Mouse (Mus musculus): ENCODE data around the gene Ppp1r2. TPM values are rescaled to one million over a fixed set of nuclear protein-coding genes. Genes with fewer than 3 reads are reported as not detected.

The Ppp1r2 gene
- polyA plus RNA-seq, 1 experiment = 35.7 TPM

DNA sequence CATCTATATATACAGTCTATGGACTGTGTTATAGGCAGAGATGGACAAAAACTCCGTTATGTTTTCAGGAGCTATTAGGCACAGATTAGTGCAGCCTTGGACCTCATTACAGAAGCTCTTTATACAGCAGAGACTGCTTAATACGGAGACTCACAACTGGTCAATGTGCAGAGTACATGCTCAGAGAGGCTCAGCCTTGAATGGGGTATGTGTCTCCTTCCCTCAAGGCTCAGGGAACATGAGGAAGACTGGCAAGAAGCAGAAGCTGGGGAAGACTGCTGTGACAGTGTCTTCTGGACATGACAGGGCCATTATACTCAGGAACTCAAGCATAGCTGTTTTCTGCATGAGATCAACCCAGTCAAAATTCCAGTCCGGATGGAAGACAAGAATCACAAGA is 19.4 kb downstream of the Ppp1r2 start:
- Histone ChIP-seq H3K4me2 (ENCODE audit: low read depth) (no peak overlapping the region), H3K79me2 (ENCODE audit: control insufficient read depth, insufficient read depth) (no peaks in the 10 kb centered on the region), H3K27me3 (ENCODE audit: control insufficient read depth, insufficient read depth, insufficient read length) (no peaks in the 10 kb centered on the region), H3ac (ENCODE audit: control insufficient read depth, insufficient read length) (no peak overlapping the region), H3K36me3 (ENCODE audit: control insufficient read depth, insufficient read depth) (peaks cover 29% of the 10 kb centered on the region), H3K4me3 (no peak overlapping the region)
- no peak for TF ChIP-seq E2F4 (IDR thresholded peaks at IDR 0.05; ENCODE audit: insufficient read depth)
- no peak for TF ChIP-seq MYOG (IDR thresholded peaks at IDR 0.05; ENCODE audit: control insufficient read depth in 1 of 3, insufficient read depth in 1 of 3, insufficient read length in 2 of 3, low read depth in 2 of 3)
- TF ChIP-seq POLR2A (IDR thresholded peaks at IDR 0.05; ENCODE audit: insufficient read length, low read depth) = no peak
- no peak for TF ChIP-seq MAX (IDR thresholded peaks at IDR 0.05; ENCODE audit: low read depth)
- TF ChIP-seq USF1 (IDR thresholded peaks at IDR 0.05; ENCODE audit: low read depth) = no peak
- no peak for TF ChIP-seq POLR2AphosphoS2 (IDR thresholded peaks at IDR 0.05; ENCODE audit: insufficient read length, low read depth)
- no peak for TF ChIP-seq SRF (IDR thresholded peaks at IDR 0.05; ENCODE audit: control insufficient read depth, insufficient read length, low read depth)
- TF ChIP-seq CEBPB (IDR thresholded peaks at IDR 0.05; ENCODE audit: insufficient read depth, poor library complexity, severe bottlenecking) = no peak
- TF ChIP-seq TCF3 (IDR thresholded peaks at IDR 0.05; ENCODE audit: insufficient read length, low read depth) = no peak
- TF ChIP-seq TCF12 (IDR thresholded peaks at IDR 0.05; ENCODE audit: insufficient read depth, poor library complexity, severe bottlenecking) = no peak
- no peak for TF ChIP-seq REST (IDR thresholded peaks at IDR 0.05; ENCODE audit: insufficient read depth, insufficient read length)
- TF ChIP-seq MYOD1 (IDR thresholded peaks at IDR 0.05; ENCODE audit: control insufficient read depth in 1 of 3, insufficient read length in 2 of 3, low read depth in 2 of 3) = no peak

DNA sequence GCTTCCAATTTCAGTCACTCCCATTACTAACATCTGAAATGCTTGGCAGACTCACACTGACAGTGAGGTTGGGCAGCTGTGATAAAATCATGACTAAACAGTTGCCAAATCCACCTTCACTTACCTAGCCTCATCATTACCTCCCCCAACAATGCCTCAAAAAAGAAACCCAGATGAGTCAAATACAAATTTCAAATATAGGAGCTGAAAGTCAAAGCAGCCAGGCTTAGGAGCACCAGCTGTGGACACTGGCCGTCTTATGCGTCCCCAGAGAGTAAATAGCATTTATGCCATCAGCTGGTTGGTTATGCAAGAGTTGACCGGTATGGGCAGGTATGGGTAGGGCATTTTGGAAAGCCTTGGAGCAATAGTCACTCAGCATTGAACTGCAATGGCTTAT is 25.7 kb downstream of the Ppp1r2 start:
- no peaks in the 10 kb centered on the region for H3K27me3 ChIP-seq (ENCODE audit: control insufficient read depth, insufficient read depth, insufficient read length)
- H3K36me3 ChIP-seq (ENCODE audit: control insufficient read depth, insufficient read depth) = peaks cover 6% of the 10 kb centered on the region
- no peaks in the 10 kb centered on the region for H3K79me2 ChIP-seq (ENCODE audit: control insufficient read depth, insufficient read depth)
- H3K4me2 ChIP-seq (ENCODE audit: low read depth) = no peak overlapping the region
- H3K4me3 ChIP-seq = no peak overlapping the region
- TF ChIP-seq SRF (IDR thresholded peaks at IDR 0.05; ENCODE audit: control insufficient read depth, insufficient read length, low read depth) (no peak), TCF12 (IDR thresholded peaks at IDR 0.05; ENCODE audit: insufficient read depth, poor library complexity, severe bottlenecking) (no peak), REST (IDR thresholded peaks at IDR 0.05; ENCODE audit: insufficient read depth, insufficient read length) (no peak), MYOD1 (IDR thresholded peaks at IDR 0.05; ENCODE audit: control insufficient read depth in 1 of 3, insufficient read length in 2 of 3, low read depth in 2 of 3) (no peak), MAX (IDR thresholded peaks at IDR 0.05; ENCODE audit: low read depth) (no peak), USF1 (IDR thresholded peaks at IDR 0.05; ENCODE audit: low read depth) (no peak), POLR2AphosphoS2 (IDR thresholded peaks at IDR 0.05; ENCODE audit: insufficient read length, low read depth) (no peak), POLR2A (IDR thresholded peaks at IDR 0.05; ENCODE audit: insufficient read length, low read depth) (no peak), MYOG (IDR thresholded peaks at IDR 0.05; ENCODE audit: control insufficient read depth in 1 of 3, insufficient read depth in 1 of 3, insufficient read length in 2 of 3, low read depth in 2 of 3) (no peak), E2F4 (IDR thresholded peaks at IDR 0.05; ENCODE audit: insufficient read depth) (no peak)
- no peak overlapping the region for H3ac ChIP-seq (ENCODE audit: control insufficient read depth, insufficient read length)

DNA sequence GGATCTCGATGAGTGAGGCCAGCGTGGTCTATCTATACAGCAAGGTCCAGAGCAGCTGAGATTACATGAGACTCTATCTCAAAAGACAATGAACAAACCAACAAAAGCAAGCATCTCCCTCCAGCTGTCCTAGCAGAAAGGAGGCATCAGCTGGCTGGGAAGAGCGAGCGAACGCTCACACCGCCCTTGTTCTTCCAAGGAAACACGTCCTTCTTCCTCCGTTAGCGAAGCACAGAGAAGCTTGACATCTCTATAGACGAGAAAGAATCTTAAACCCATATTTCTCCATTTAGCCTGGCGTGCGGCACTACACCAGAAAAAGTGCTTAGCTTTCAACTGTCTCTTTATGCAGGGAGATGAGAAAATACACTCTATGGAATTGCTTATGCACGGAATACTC is 26.4 kb downstream of the Ppp1r2 start:
- peaks cover 6% of the 10 kb centered on the region for H3K36me3 ChIP-seq (ENCODE audit: control insufficient read depth, insufficient read depth)
- H3K79me2 ChIP-seq (ENCODE audit: control insufficient read depth, insufficient read depth) = no peaks in the 10 kb centered on the region
- TF ChIP-seq SRF (IDR thresholded peaks at IDR 0.05; ENCODE audit: control insufficient read depth, insufficient read length, low read depth) (no peak), USF1 (IDR thresholded peaks at IDR 0.05; ENCODE audit: low read depth) (no peak), MAX (IDR thresholded peaks at IDR 0.05; ENCODE audit: low read depth) (no peak), MYOG (IDR thresholded peaks at IDR 0.05; ENCODE audit: control insufficient read depth in 1 of 3, insufficient read depth in 1 of 3, insufficient read length in 2 of 3, low read depth in 2 of 3) (no peak), REST (IDR thresholded peaks at IDR 0.05; ENCODE audit: insufficient read depth, insufficient read length) (no peak), TCF12 (IDR thresholded peaks at IDR 0.05; ENCODE audit: insufficient read depth, poor library complexity, severe bottlenecking) (no peak), TCF3 (IDR thresholded peaks at IDR 0.05; ENCODE audit: insufficient read length, low read depth) (no peak), CEBPB (IDR thresholded peaks at IDR 0.05; ENCODE audit: insufficient read depth, poor library complexity, severe bottlenecking) (no peak), E2F4 (IDR thresholded peaks at IDR 0.05; ENCODE audit: insufficient read depth) (no peak), MYOD1 (IDR thresholded peaks at IDR 0.05; ENCODE audit: control insufficient read depth in 1 of 3, insufficient read length in 2 of 3, low read depth in 2 of 3) (no peak), POLR2AphosphoS2 (IDR thresholded peaks at IDR 0.05; ENCODE audit: insufficient read length, low read depth) (no peak), POLR2A (IDR thresholded peaks at IDR 0.05; ENCODE audit: insufficient read length, low read depth) (no peak)
- H3ac ChIP-seq (ENCODE audit: control insufficient read depth, insufficient read length) = no peak overlapping the region
- H3K4me2 ChIP-seq (ENCODE audit: low read depth) = no peak overlapping the region
- no peak overlapping the region for H3K4me3 ChIP-seq
- no peaks in the 10 kb centered on the region for H3K27me3 ChIP-seq (ENCODE audit: control insufficient read depth, insufficient read depth, insufficient read length)

DNA sequence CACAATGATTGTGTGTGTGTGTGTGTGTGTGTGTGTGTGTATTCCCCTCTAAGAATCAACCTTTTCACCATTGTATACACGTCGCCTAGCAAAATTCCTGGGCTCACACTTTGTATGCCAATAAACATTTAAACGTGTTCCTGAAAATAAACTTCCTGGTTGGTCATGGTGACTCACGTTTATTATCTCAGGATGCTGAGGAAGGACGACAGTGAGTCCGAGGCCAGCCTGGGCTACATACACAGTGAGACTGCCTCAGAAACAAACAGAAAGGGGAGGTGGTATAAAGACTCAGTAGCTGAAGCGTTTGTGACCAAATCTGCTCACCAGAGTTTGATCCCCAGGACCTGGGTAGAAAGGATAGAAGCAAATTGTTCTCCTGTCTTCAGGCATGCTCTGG is 27.6 kb downstream of the Ppp1r2 start:
- TF ChIP-seq MYOD1 (IDR thresholded peaks at IDR 0.05; ENCODE audit: control insufficient read depth in 1 of 3, insufficient read length in 2 of 3, low read depth in 2 of 3) (no peak), SRF (IDR thresholded peaks at IDR 0.05; ENCODE audit: control insufficient read depth, insufficient read length, low read depth) (no peak), POLR2AphosphoS2 (IDR thresholded peaks at IDR 0.05; ENCODE audit: insufficient read length, low read depth) (no peak), USF1 (IDR thresholded peaks at IDR 0.05; ENCODE audit: low read depth) (no peak), E2F4 (IDR thresholded peaks at IDR 0.05; ENCODE audit: insufficient read depth) (no peak), REST (IDR thresholded peaks at IDR 0.05; ENCODE audit: insufficient read depth, insufficient read length) (no peak), TCF12 (IDR thresholded peaks at IDR 0.05; ENCODE audit: insufficient read depth, poor library complexity, severe bottlenecking) (no peak), TCF3 (IDR thresholded peaks at IDR 0.05; ENCODE audit: insufficient read length, low read depth) (no peak), MAX (IDR thresholded peaks at IDR 0.05; ENCODE audit: low read depth) (no peak), POLR2A (IDR thresholded peaks at IDR 0.05; ENCODE audit: insufficient read length, low read depth) (no peak), CEBPB (IDR thresholded peaks at IDR 0.05; ENCODE audit: insufficient read depth, poor library complexity, severe bottlenecking) (no peak), MYOG (IDR thresholded peaks at IDR 0.05; ENCODE audit: control insufficient read depth in 1 of 3, insufficient read depth in 1 of 3, insufficient read length in 2 of 3, low read depth in 2 of 3) (no peak)
- Histone ChIP-seq H3K36me3 (ENCODE audit: control insufficient read depth, insufficient read depth) (no peaks in the 10 kb centered on the region), H3K4me2 (ENCODE audit: low read depth) (no peak overlapping the region), H3K27me3 (ENCODE audit: control insufficient read depth, insufficient read depth, insufficient read length) (no peaks in the 10 kb centered on the region), H3ac (ENCODE audit: control insufficient read depth, insufficient read length) (no peak overlapping the region), H3K79me2 (ENCODE audit: control insufficient read depth, insufficient read depth) (no peaks in the 10 kb centered on the region), H3K4me3 (no peak overlapping the region)
